Mouse (Mus musculus): Measurements from ENCODE around the gene Rbms3.

Gene Rbms3

DNA sequence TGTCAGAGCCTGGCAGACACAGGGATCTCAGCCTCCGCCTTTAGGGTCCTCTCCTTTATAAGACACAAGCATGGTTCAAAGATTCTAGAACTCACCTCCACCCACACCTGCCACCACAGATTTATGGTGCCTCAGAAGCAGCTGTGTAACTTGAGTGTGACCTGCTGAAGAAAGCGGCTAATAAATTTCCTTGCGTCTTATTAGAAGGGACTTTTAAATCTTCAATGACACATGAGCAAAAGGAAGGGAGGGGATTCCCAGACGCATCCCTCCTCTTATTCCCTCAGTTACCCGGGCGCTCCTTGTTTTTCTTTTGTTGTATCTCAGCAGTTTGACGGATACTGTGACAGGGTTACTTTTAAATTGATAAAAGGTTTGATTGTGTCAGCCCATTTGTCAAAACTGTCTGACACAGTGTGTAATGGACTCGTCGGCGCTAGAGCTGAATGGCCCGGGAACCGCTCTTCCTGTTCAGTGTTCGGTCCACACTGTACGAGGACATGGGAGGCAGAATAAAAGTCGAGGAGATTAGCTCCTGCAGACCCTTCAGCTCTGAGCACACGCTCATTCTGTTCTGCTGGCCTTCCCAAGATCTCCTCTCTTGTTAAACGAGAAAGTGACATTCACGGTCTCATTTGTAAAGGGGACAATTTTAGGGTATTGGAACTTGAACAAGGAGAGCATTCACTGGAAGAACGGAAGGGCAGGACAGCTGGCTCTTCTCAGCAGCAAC, 527.3 kb downstream of the Rbms3 start:
- no peak for DNase-seq (ENCODE audit: low read depth, low spot score)

DNA sequence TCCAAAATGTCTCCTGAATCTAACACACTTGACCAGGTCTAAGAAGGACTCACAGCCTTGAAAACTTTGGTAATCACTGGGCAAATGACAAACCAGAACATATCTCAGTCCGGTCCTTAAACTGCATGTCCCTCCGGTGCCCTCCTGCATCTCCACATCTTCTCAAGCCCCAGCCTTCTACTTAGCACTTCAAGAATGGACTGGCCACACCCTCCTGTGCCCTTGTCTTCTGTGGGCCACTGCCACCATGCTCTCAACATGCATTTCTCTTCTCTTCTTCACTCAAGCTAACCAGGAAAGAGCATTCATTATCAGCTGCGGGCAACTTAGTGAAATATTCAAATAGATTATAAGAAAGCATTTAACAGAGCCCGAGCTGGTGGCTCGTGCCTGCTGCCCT, 529.5 kb downstream of the Rbms3 start:
- DNase-seq (ENCODE audit: low read depth, low spot score) = no peak

DNA sequence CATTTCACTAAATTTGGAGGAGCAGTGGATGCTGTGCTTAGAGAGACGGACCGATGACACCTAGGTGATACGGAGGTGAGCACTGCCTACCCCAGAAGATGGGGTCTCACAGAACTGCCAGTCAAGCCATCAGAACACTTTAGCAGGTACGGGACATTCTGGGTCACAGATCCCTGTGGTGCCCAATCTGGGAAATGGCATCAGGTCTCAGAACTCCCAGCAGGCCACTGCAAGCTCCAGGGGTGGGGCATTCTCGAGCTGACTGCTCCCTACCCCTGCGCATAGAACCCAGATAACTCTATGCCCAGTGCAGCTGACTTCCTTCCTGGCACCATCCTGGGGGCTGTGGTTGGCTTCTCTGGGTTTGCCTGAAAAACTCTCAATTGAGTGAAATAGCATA, 536.2 kb downstream of the Rbms3 start:
- no peak for DNase-seq (ENCODE audit: low read depth, low spot score)

DNA sequence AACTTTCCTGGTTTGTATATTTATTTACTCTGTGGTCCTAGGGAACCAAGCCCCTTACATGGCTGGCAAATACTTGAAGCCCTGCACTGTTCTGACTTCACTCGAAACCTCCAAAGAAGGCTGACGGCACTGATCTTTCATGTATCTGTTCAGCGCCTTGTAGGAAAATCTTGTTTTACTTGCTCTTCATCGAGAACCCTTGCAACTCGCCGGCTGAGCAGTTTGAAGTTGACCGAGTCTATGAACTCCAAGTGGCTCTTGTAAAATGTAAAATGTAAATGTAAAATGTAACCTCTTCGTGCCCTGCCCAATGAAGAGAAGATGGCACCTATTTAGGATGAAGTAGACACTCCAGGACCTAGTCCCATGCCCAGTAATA, 537.5 kb downstream of the Rbms3 start:
- no peak for DNase-seq (ENCODE audit: low read depth, low spot score)

DNA sequence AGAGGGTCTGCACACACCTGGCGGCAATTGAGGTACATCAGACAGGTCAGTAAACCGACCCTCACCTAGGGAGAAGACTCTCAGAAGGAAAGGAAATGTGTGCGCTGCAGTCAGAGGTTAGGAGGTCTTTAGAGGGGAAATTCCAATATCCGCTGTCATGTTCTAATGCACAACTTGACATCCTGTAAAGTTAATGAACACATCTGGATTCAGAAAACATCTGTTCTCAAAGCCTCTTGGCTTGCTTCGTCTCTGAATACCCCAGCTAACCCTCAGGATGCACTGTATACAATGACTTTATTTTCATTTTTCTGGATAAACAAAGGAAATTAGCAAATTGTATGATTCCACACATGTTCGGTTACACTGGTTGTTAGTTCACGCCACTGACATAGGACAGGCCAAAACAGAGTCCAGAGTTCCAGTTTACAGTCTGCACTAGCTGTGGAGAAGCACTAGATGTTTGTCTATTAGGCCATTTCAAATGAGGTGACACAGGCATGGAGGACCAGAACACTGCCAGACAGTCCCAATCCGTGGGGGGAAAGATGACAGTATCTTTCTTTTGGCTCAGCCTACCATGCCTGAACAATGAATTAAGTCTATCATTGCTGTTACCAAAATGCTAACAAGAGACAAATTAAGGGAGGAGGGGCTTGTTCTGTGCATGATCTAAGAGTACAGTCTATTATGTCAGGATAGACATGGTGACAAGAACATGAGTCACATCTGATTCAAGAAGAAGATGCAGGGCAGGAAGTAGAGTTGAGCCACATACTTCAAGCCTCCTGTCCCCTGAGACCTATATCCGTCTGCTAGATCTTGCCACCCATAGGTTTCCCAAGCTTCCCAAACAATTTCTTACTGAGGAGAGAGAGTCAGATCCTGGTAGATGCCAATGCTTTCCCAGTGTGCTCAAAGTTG, 538.2 kb downstream of the Rbms3 start:
- no peak for DNase-seq (ENCODE audit: low read depth, low spot score)

DNA sequence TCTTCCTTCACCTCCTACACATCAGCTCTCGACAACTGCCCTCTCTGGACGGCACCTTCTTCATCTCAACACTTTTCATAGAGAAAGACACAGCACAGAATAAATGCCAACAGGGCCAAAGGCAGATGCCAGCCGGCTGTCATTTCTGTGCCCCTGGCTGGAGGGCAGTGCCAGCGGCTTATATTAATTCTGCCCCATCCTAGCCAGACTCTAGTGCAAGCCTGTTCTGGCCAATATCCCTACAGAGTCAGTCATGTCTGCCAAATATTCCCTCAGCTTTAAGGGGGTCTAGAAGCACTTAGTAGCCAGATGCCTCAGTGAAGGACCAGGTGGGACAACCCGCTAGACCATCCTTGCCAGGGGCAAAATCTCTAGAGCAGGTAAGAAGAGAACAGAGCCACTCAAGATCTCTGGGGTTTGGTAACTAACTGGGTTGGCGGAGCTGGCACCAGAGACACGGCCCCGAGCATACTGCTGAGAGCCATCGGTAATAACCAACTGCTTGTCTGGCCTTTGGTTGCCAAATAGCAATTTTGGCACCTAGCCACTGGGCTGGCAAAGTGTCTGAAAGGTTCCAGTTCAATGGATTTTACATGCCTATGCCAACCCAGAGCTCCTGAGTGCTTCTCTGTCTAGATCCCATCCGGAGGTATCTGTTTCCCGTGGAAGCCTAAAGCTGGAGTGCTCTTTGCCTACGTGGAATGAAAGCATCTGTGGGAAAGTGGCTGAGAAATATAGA, 540.1 kb downstream of the Rbms3 start:
- no peak for DNase-seq (ENCODE audit: low read depth, low spot score)

DNA sequence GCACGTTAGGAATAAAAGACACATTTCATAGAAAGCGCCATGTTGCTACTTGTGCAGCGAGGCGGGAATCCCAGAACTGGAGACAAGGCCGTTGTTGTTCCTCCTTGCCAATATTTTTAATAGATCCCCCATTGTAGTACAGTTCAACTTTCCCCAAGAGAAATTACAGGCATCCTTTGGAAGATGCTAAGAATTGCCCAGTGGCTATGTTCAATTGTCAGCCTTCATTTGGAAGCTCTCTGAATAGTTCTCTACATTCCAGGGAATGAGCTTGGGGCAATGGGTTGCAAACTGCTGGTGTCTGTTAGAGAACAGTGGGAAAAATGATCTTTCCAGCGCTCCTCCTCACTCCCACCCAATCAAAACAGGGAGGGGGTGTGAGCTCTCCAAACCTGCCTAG, 541.4 kb downstream of the Rbms3 start:
- DNase-seq (ENCODE audit: low read depth, low spot score) = no peak

DNA sequence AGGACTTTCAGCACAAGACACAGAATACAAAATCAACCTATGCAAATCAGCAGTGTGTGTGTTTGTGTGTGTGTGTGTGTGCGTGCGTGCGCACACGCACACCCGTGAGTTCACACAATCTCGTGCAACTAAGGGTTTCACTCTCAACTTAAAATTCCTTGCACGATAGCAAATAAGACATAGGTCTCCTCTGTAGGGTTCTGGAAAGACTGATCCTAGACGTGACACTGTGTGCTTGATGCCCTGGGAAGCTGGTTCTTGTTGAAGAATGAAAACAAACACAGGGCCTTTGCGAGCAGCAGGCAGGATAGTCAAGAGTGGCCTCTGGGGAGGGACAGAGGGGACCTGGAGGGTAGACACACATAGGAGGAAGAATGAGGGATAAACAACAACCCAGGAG, 544.0 kb downstream of the Rbms3 start:
- DNase-seq (ENCODE audit: low read depth, low spot score) = no peak

DNA sequence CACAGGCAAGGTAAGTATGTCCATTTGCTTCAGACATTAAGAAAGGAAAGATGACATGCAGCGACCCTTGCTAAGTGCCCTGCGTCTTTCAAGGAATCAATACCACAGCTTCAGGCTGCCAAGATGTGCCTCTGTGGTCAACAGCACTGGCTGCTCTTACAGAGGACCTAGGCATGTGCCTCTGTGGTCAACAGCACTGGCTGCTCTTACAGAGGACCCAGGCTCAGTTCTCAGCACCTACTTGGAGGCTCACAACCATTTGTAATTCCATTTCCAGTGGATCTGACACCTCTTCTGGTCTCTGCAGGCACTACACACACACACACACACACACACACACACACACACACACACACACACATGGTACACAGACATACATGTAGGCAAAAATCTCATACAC, 545.2 kb downstream of the Rbms3 start:
- no peak for DNase-seq (ENCODE audit: low read depth, low spot score)

DNA sequence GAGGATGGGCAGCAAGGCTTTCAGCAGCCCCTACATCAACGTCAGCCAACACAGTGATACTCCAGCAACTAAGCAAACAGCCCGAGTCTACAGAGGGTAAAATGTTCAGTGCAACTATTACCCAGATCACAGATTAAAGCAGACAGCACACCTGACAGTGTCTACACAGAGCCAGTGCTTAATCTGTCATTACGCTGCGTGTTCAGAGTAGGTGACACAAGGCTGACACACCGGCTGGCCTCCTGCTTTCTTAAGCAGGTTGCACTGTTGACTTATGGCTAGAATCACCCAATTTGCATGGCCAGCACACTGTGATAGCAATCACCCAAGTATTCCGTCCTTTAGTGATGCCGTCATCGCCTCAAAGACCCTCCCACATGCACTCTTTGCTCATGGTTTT, 550.2 kb downstream of the Rbms3 start:
- no peak for DNase-seq (ENCODE audit: low read depth, low spot score)

DNA sequence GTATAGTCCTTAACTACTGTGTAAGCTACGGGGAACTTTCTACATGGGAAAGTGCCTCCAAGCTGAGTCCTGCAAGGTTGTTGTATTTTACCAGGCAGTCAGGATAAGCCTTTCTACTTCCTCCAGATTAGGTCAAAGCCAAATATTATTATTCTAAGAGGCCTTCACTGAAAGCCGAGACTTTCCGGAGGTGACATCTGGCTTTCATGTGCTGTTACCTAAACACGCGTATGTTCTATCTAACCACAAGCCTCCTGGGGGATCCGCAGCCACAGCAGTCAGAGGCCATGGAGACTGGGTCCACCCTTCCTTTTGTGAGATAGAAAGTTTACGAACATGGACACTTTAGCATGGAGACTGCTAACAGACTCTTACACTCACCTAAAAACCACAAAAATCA, 552.2 kb downstream of the Rbms3 start:
- no peak for DNase-seq (ENCODE audit: low read depth, low spot score)

DNA sequence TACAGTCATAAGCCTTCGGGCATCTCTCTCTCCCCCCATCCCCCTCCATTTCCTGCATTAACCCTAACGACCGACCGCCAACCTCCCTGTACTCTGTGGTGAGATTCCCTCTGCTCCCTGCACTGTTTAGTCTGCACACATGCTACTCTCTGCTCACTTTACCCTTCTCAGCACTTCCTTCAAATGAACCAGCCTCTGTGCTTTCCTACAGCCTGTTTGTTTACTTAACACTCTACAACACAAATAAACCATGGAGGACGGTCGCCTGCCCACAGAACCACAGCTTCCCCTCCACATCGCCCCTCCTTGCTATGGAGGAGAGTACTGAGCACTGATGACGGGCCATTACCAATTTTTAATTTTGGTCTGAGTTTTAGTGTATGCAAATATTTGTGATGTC, 552.9 kb downstream of the Rbms3 start:
- no peak for DNase-seq (ENCODE audit: low read depth, low spot score)

DNA sequence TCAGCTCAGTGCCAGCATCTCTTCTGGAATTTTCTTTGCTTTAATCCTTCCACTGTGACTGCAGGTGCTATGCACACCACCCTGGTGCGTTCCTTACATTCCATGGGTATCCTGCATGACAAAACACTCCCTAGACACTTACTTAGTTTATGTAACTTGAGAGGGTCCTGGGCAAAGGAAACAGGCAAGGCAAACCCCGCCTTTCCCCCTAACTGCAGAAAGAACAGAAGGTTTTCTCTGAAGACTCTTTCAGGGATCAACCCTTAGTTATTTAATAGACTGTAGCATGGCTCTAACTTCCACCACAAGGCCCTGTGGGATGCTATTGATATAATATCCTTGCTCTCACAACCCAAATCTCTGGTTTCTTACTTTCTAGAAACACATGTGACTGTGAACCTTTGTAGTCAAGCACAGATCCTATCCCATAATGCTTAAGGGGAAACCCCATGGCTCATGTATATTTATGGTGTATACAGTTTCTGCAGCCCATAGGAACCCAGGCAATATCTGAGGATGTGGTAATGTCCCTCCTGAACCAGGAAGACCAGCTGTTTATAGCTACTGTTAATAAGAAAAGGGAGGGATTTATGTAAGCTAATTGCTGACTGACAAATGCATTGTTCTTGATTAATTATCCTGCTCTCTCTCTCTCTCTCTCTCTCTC, 557.1 kb downstream of the Rbms3 start:
- DNase-seq (ENCODE audit: low read depth, low spot score) = peak; percentile 86

DNA sequence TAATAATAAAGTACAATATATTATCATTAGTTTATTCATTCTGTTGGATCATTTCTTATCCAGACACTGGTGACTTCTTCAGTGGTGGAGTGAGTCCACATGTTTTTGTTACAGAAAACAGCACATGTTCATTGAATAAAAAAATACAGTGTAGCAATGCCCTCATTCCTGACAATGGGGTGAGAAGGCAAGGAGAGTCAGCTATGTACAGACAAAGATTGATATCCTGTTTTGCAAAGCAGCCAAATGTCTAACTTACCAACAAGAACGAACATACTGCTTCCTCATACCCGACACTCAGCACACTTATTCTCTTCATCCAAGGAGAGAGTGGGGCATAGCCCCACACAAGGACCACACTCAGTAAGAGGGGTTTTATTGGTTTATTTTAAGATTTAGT, 559.1 kb downstream of the Rbms3 start:
- DNase-seq (ENCODE audit: low read depth, low spot score) = no peak

DNA sequence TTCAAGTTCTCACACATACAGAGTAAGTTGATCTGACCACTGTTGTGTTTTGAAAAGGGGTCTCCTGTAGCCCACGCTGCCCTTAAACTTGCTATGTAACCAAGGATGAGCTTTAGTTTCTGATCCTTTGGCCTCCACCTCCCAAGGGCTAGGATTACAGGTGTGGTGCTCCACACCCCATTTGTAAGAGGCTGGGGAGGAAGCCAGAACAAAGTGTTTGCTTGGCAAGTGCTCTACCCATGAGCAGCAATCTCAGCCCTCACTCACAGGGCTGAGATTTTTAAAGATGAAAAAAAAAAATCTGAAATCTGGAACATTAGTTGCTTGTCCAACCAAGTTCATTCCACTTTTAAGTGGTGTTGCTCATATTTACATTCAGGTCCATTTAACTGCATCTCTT, 560.5 kb downstream of the Rbms3 start:
- DNase-seq (ENCODE audit: low read depth, low spot score) = no peak

DNA sequence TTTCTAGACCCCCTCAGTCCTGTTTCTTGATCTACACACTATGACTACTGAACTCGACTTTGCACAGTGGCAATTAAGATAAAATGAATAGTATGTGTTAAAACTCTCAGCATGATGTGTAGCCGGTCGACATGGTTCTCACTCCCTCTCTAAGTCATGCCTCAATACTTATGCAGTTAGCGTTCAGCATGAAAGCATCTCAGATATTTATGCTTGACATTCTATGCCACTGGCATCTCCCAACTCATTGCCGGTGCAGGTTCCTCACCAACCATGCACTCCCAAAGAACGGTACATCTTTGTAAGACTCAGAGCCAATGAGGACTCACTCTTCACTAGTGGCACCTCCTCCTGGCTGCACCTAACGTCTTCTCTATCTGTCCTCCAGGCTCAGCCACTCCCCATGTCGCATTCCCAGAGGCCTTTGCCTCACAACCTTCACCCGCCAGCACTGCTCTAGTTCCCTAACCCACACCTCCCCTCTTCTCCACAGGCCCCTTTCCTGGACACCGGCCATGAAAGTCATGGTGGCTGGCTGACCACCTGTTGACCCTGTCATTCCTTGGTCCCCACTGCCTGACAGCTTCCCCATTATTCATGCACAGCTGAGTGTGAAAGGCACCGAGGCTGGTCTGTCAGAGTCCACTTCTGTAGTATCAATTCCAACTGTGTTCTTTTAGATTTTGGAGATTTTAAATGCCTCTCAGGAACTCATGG, 561.9 kb downstream of the Rbms3 start:
- DNase-seq (ENCODE audit: low read depth, low spot score) = no peak

DNA sequence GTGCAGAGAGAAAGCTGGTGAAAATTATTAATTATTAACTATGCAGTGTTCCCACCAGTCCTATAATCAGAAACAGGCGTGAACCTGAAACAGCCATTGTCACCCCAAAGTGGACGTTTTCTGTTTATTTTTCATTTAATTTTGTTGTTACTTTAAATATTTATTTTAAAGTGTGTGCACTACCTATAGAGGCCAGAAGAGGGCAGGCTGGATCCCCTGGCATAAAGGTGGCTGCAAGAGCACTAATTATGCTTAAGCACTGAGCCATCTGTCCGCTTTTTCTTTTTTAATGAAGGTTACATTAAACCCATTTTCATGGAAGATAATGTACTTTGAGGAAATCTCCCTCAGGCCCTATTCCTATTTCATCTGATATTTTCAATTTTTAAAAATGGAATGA, 563.2 kb downstream of the Rbms3 start:
- peak; percentile 15 for DNase-seq (ENCODE audit: low read depth, low spot score)

DNA sequence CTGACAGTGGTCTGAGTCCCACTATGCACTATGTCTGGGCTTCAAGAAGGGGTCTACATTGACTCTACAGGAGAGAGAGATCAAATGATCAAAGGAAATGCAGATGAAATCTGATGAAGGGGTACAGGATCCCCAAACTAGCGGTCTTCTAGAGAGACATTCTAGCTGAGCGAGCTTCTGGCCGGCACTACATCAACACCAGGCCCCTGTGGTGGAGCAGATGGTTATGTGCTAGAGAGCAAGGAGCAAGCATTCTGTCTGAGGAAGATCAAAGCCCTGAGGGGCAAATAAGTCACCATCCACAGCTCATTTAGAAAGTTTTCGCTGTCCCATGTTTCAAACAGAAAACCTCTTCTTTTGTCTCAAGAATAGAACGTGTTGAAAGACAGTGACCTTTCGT, 564.1 kb downstream of the Rbms3 start:
- no peak for DNase-seq (ENCODE audit: low read depth, low spot score)

DNA sequence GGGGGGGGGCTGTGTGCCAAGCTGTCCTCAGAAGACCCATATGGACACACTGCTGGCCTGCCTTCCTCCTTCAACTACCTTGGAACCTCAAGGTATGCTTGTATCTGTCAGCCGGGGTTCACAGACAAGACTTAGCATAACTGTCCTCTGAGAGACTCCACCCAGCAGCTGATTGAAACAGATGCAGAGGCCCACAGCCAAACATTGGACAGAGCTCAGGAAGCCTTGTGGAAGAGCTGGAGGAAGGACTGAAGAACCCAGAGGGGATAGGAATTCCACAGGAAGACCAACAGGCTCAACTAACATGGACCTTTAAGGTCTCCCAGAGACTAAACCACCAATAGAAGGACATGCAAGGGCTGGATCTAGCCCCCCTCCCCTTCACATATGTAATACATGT, 570.1 kb downstream of the Rbms3 start:
- no peak for DNase-seq (ENCODE audit: low read depth, low spot score)

DNA sequence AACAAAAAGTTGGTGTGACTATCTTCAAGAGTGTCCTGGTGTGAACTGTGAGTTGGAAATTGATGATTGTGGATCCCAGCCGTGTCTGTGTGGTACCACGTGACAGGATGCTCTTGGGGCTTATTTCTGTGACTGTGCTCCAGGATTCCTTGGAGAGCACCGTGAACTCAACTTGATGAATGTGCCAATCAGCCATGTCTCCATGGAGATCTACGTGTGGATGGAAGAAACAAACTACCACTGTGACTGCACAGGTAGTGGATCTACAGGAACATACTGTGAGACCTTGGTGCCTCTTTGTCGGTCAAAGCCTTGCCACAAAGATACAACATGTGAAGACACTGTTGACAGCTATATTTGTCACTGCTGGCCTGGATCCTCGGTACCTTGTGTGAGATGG, 570.6 kb downstream of the Rbms3 start:
- no peak for DNase-seq (ENCODE audit: low read depth, low spot score)

DNA sequence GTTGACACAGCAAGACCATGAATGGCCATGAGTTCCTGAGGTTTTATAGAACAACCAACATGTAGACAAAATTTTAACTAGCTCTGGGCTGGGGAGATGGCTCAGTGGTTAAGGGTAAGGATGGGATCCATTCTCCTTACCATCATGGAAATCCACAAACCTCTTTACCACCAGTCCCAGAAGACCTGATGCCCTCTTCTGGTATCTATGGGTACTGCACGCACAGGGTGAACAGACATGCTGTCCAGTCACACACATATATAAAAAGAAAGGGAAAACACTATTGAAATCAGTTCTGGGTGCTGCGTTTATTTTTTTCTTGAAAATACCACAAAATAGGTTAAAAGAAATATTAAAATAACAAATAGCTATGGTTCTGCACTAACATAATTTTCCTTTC, 577.8 kb downstream of the Rbms3 start:
- peak; percentile 69 for DNase-seq (ENCODE audit: low read depth, low spot score)
